Mouse (Mus musculus): ENCODE results near the gene Gm49373.
A peak's percentile ranks its signal among the peaks of the same experiment; 100 is the strongest.

Gm49373 gene

GRCm38 (mm10) chr9:21028560-21029110 lies 44.3 kb downstream of the Gm49373 start:
- DNase-seq (ENCODE audit: low spot score) = no peak

- DNase-seq (ENCODE audit: low spot score) = no peak
Observed at GRCm38 (mm10) chr9:21027774-21028290, 45.1 kb downstream of the Gm49373 start.

- DNase-seq (ENCODE audit: low spot score) = no peak
Observed at GRCm38 (mm10) chr9:21026849-21027248, 46.0 kb downstream of the Gm49373 start.

- no peak for DNase-seq (ENCODE audit: low spot score)
Observed at GRCm38 (mm10) chr9:21025258-21025810, 47.6 kb downstream of the Gm49373 start.

GRCm38 (mm10) chr9:21022726-21023125 lies 50.2 kb downstream of the Gm49373 start:
- no peak for DNase-seq (ENCODE audit: low spot score)

GRCm38 (mm10) chr9:21022288-21022687 lies 50.6 kb downstream of the Gm49373 start:
- DNase-seq (ENCODE audit: low spot score) = no peak

- no peak for DNase-seq (ENCODE audit: low spot score)
Observed at GRCm38 (mm10) chr9:21021363-21021762, 51.5 kb downstream of the Gm49373 start.

- no peak for DNase-seq (ENCODE audit: low spot score)
Observed at GRCm38 (mm10) chr9:21018600-21018999, 54.3 kb downstream of the Gm49373 start.

GRCm38 (mm10) chr9:21017177-21017575 lies 55.7 kb downstream of the Gm49373 start:
- DNase-seq (ENCODE audit: low spot score) = no peak

GRCm38 (mm10) chr9:21016331-21017176 lies 56.3 kb downstream of the Gm49373 start:
- no peak for DNase-seq (ENCODE audit: low spot score)

- peak; percentile 59 for DNase-seq (ENCODE audit: low spot score)
Observed at GRCm38 (mm10) chr9:21015571-21016130, 57.2 kb downstream of the Gm49373 start, which contains the start of gene Icam1. Gene Icam1, plus strand, starts transcription at chr9:21015985.

GRCm38 (mm10) chr9:21014691-21015570 lies 58.0 kb downstream of the Gm49373 start:
- DNase-seq (ENCODE audit: low spot score) = peak; percentile 39

Data from ovary, postnatal 10 days (tissue).